Mouse (Mus musculus) lung, postnatal 0 days (tissue): Measurements from ENCODE around the gene Medag. TPM values are rescaled to one million over a fixed set of nuclear protein-coding genes. Genes with fewer than 3 reads are reported as not detected.

Experiments
- ATAC-seq: fragments of 200-750 bp; cut with Nextera tagmentation; 2 replicates; pipeline ENCODE4 v1.8.0; 2017; ENCODE audit warnings: moderate library complexity
- DNase-seq: peaks from one replicate; pipeline ENCODE4 v3.0.0-alpha.2; 2016; ENCODE audit warnings: low spot score
- H3K27ac ChIP-seq: fragments of 300-500 bp; sonication (generic); 2 replicates; pipeline ENCODE4 v1.5.1; 2014; ENCODE audit warnings: antibody characterized with exemption, mild to moderate bottlenecking, low read length, mixed read lengths
- H3K27me3 ChIP-seq: fragments of 300-500 bp; sonication (generic); replicated peaks from 2 replicates; pipeline ENCODE4 v1.6.1; 2014; ENCODE audit warnings: low read length, mixed read lengths; ENCODE audit not compliant: insufficient read depth
- H3K36me3 ChIP-seq: fragments of 300-500 bp; sonication (generic); 2 replicates; pipeline ENCODE4 v1.6.1; 2014; ENCODE audit warnings: low read length, mixed read lengths; ENCODE audit not compliant: insufficient read depth
- H3K4me1 ChIP-seq: fragments of 300-500 bp; sonication (generic); 2 replicates; pipeline ENCODE4 v1.6.1; 2014; ENCODE audit warnings: antibody characterized with exemption, low read depth, low read length, mixed read lengths; ENCODE audit not compliant: insufficient read depth
- H3K4me2 ChIP-seq: fragments of 300-500 bp; sonication (generic); replicated peaks from 2 replicates; pipeline ENCODE4 v1.6.1; 2014; ENCODE audit warnings: low read depth, mild to moderate bottlenecking, low read length, moderate library complexity, mixed read lengths
- H3K4me3 ChIP-seq: fragments of 300-500 bp; sonication (generic); 2 replicates; pipeline ENCODE4 v1.5.1; 2014; ENCODE audit warnings: low read depth, low read length
- H3K9ac ChIP-seq: fragments of 300-500 bp; sonication (generic); replicated peaks from 2 replicates; pipeline ENCODE4 v1.6.1; 2014; ENCODE audit warnings: low read depth, mild to moderate bottlenecking
- H3K9me3 ChIP-seq: fragments of 300-500 bp; sonication (generic); 2 replicates; pipeline ENCODE4 v1.6.1; 2016; ENCODE audit warnings: low read length, mixed read lengths
- CTCF ChIP-seq: IDR thresholded peaks from 2 replicates; pipeline ENCODE4 v1.5.1; 2016; ENCODE audit warnings: antibody characterized with exemption, mild to moderate bottlenecking
- EP300 ChIP-seq: IDR thresholded peaks from 2 replicates; pipeline ENCODE4 v1.6.1; 2016; ENCODE audit warnings: antibody characterized with exemption, mild to moderate bottlenecking, control low read depth
- WGBS: fragments of 180-500 bp; shearing (Covaris S2); extraction: QIAGEN DNeasy Blood & Tissue Kit; methylation state at CpG from one replicate; pipeline ENCODE4 v1.1.7; 2014; 5-methylcytosine and 5-hydroxymethylcytosine counted together
- polyA plus RNA-seq: library from polyadenylated mRNA; unstranded; fragments of >200 nt; fragmentation: Nextera tagmentation; extraction: Ambion mirVana; gene quantifications from 2 replicates; pipeline ENCODE4 v1.2.1, GENCODE M21; 2015

The Medag gene
- polyA plus RNA-seq, 1 experiment from 2014 or later, result 2.0 TPM

DNA sequence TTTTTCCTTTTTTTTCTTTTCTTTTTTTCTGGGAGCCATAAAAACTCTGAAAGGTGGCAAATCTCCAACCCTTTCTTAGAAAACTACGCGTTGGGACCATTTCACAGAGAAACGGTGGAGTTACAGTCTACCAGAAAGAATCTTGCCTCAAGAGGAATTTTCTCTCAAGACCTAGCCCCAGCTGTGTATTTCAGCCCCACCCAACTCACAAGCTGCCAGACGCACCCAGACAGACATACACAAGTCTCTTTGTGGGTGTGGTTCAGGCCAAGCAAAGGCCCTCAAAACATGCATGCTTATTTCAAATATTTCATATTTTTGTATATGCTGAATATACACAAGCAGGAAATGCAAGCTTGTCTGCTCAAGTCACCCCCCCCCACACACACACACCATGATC lies 29.6 kb upstream of the Medag start:
- peak; percentile 40 for DNase-seq
- H3K27ac ChIP-seq, result 0 out of 2 replicates have a peak overlapping the region, but pooled peaks have one; percentile 26
- WGBS, result 47% methylated on average over 4 of the region's 4 CpGs
- H3K4me1 ChIP-seq, result no peaks in the 10 kb centered on the region
- ATAC-seq, result peak; percentile 65
- no peak overlapping the region for H3K4me2 ChIP-seq
- H3K36me3 ChIP-seq, result no peaks in the 10 kb centered on the region
- H3K27me3 ChIP-seq, result no peaks in the 10 kb centered on the region
- no peak for TF ChIP-seq CTCF
- TF ChIP-seq EP300, result no peak; the same call in 1 of the 2 replicates
- no peaks in the 10 kb centered on the region for H3K9me3 ChIP-seq
- H3K4me3 ChIP-seq, result no peak overlapping the region
- no peak overlapping the region for H3K9ac ChIP-seq

DNA sequence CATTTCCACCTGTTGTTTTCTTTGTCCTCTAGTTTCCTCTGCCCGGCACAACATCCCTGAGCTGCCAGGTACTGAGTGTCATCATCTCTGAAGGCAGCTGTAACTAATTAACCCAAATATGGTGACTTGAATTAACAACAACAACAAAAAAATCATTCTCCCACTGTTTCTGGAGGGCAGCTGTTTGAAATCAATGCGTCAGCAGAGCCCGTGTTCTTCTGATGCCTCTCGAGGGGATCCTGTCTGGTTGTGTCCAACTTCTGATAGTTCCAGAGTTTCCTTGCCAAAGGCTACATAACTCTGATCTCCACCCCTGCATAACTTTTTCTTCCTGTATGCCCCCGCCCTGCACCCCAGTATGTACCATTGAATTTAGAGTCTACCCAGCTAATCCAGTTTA lies 28.9 kb upstream of the Medag start:
- TF ChIP-seq EP300, result no peak
- TF ChIP-seq CTCF, result no peak
- DNase-seq (no peak), ATAC-seq (no peak)
- Histone ChIP-seq H3K27me3 (no peaks in the 10 kb centered on the region), H3K4me1 (no peaks in the 10 kb centered on the region), H3K9me3 (no peaks in the 10 kb centered on the region), H3K4me2 (no peak overlapping the region), H3K27ac (no peak overlapping the region), H3K36me3 (no peaks in the 10 kb centered on the region), H3K9ac (no peak overlapping the region), H3K4me3 (no peak overlapping the region)
- 82% methylated on average over 5 of the region's 5 CpGs for WGBS

DNA sequence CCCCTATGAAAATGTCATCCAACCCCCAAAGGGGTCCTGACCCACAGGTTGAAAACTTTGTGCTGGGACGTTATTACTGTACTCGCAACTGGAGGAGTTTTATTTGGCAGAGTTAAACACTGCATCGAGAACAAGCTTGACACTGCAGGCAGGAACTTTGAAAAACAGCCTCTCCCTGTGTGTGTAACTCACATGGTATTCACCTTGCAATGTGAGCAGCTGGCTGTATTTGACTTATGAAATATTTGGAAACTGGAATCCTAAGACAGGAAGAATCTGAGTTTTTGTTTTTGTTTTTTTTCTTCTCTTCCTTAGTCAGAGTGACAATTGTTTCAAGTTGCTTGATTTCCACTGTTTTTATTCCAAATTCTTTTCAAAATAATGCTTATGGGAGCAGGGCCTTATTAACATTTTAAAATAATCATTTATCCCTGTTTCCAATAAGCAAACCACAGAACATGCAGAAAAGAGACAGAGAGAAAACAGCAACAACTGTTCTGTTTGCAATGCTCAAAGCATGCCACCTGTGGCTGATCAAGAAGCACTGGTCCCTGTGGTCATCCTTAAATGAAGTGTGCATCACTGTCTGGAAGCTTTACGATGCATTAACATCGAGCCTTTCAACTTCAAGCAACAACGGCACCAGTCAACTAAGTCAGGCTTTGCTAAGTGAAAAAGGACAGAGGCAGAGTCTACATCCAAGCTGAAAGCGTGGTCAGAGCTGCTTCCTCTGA lies 26.2 kb upstream of the Medag start:
- TF ChIP-seq CTCF (no peak), EP300 (no peak)
- Histone ChIP-seq H3K4me3 (no peak overlapping the region), H3K4me1 (no peaks in the 10 kb centered on the region), H3K4me2 (no peak overlapping the region), H3K9ac (no peak overlapping the region), H3K9me3 (no peaks in the 10 kb centered on the region), H3K36me3 (no peaks in the 10 kb centered on the region), H3K27me3 (no peaks in the 10 kb centered on the region), H3K27ac (no peak overlapping the region)
- ATAC-seq (no peak), DNase-seq (no peak)
- WGBS, result 82% methylated on average over 7 of the region's 7 CpGs

DNA sequence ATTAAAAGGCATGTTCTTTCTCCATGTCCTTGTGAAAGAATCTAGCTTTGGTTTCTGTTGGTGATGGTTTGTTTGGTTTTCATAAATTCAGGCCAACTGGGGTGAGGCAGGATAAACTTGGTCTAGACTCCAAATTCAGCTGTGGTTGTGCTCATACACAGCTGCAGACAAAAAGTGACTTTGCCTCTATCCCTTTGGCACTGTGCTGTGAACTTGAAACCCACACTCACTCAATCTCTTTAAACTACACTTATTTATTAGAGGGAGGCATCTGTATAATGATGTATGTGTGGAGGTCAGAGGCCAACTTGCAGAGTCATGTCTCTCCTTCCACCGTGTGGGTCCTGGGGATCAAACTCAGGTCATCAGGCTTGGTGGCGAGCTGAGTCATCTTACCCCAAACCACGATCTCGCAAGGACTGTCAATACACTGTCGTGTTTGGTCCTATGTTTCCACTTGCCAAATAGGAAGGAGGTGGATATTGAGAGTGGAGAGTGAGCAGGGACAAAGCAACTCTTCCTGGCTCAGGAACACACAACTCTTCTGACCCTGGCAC lies 25.2 kb upstream of the Medag start:
- TF ChIP-seq CTCF (no peak), EP300 (no peak)
- H3K4me3 ChIP-seq, result no peak overlapping the region
- no peak overlapping the region for H3K27ac ChIP-seq
- no peaks in the 10 kb centered on the region for H3K9me3 ChIP-seq
- no peak overlapping the region for H3K4me2 ChIP-seq
- ATAC-seq (peak; percentile 21; the same call in 1 of the 2 replicates), DNase-seq (no peak)
- no peak overlapping the region for H3K9ac ChIP-seq
- no peaks in the 10 kb centered on the region for H3K27me3 ChIP-seq
- H3K4me1 ChIP-seq, result no peaks in the 10 kb centered on the region; the same call in 1 of the 2 replicates
- no peaks in the 10 kb centered on the region for H3K36me3 ChIP-seq
- WGBS, result 49% methylated on average over 5 of the region's 5 CpGs

DNA sequence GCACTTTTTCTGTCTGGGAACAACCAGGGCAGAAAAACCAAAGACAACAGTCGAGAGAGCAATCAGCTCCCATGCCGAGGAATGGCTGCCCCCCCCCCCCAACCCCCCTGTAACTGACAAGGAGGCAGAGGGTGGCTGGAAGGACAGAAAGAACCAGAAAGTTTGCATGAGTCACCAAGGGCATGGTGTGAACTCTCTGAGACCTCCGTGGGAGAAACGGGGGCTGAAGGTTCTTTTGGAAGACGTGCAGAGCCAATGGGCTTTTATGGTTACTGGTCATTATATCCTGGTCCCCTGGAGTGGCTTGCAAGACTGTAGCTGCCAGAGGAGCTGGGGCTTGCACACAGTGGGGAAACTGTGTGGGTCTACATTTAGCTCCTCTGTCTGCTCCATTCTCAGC lies 22.6 kb upstream of the Medag start:
- Histone ChIP-seq H3K36me3 (no peaks in the 10 kb centered on the region), H3K4me1 (no peaks in the 10 kb centered on the region; the same call in 1 of the 2 replicates), H3K4me3 (no peak overlapping the region), H3K4me2 (no peak overlapping the region), H3K27me3 (no peaks in the 10 kb centered on the region), H3K9ac (no peak overlapping the region), H3K9me3 (no peaks in the 10 kb centered on the region), H3K27ac (peak overlapping the region; percentile 43; the same call in 1 of the 2 replicates)
- DNase-seq (peak; percentile 33), ATAC-seq (0 out of 2 replicates have a peak, but pooled peaks have one; percentile 14)
- TF ChIP-seq EP300 (no peak), CTCF (no peak)
- 62% methylated on average over 5 of the region's 5 CpGs for WGBS

DNA sequence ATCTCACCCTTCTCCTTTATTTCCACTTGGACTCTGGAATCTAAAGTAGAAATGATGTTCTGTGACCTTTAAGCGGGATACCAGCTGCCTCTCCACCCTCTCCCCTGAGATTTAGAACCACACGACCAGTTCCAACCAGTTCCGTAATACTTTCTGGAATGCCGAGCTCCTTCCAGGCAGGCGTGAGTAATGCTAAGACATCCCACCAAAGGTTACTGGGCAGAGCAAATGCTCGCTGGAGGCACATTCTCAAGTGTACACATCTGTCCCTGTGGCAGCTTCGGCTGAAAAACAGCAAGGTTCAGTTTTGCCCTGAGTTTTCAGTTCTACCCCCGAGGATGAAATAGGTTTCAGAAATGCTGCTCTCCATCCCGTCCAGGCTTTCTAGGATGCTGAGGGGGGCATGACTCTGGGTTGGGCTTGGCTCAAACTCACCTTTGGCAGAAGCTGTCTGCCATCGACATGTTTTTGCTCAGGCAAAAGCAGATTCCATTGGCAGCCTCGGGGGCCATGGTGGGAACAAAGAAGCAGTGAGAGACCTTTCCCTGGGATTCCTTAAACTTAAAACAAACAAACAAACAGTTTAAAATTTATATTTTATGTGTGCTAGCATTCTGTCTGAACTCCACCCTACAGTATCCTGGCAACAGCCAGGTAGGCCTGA lies 21.9 kb upstream of the Medag start:
- 36% methylated on average over 11 of the region's 11 CpGs for WGBS
- no peaks in the 10 kb centered on the region for H3K9me3 ChIP-seq
- 0 out of 2 replicates have a peak overlapping the region, but pooled peaks have one; percentile 43 for H3K27ac ChIP-seq
- DNase-seq (peak; percentile 89), ATAC-seq (peak; percentile 83)
- H3K27me3 ChIP-seq, result no peaks in the 10 kb centered on the region
- no peaks in the 10 kb centered on the region; the same call in 1 of the 2 replicates for H3K4me1 ChIP-seq
- TF ChIP-seq CTCF, result no peak
- TF ChIP-seq EP300, result peak; percentile 72
- no peak overlapping the region for H3K4me3 ChIP-seq
- no peaks in the 10 kb centered on the region for H3K36me3 ChIP-seq
- no peak overlapping the region for H3K9ac ChIP-seq
- no peak overlapping the region for H3K4me2 ChIP-seq
